Mouse (Mus musculus): Measurements from ENCODE around the gene Vars2. TPM values are rescaled to one million over a fixed set of nuclear protein-coding genes. Genes with fewer than 3 reads are reported as not detected.

Vars2 gene
- polyA plus RNA-seq, 2 experiments, result 4.0 to 7.8 TPM

DNA sequence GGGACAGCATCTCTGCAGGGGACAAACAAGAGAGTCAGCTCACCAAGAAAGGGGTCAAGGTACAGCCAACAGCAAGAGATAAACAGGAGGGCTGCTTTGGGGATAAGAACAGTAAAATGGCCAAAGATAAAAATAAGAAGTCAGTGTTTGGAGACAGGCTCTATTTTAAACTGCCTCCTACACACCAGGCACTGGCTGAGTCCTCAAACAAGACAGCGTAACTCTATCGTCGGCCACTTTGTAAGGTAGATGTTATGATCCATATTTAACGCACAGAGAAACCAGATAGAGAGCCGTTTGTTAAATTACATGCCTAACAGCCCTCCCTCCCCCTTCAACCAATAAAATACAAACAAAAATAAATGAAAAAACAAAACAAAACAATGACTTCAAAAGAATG lies 26.5 kb upstream of the Vars2 start:
- DNase-seq (ENCODE audit: low read depth in 3 of 3, low spot score in 3 of 3), result no peak
- H3K4me3 ChIP-seq (ENCODE audit: insufficient read depth in 1 of 2, low read depth in 2 of 2, low read length in 2 of 2), result no peak overlapping the region
- H3K36me3 ChIP-seq (replicated peaks; ENCODE audit: control insufficient read depth, insufficient read depth, low read depth), result no peaks in the 10 kb centered on the region
- TF ChIP-seq EP300 (IDR thresholded peaks at IDR 0.05; ENCODE audit: low read depth), result no peak
- H3K27me3 ChIP-seq (ENCODE audit: control insufficient read depth, insufficient read depth, low read length), result peaks cover 17% of the 10 kb centered on the region
- H3K27ac ChIP-seq, result no peak overlapping the region
- no peaks in the 10 kb centered on the region for H3K4me1 ChIP-seq (replicated peaks; ENCODE audit: control insufficient read depth in 2 of 2, insufficient read depth in 2 of 2, low read length in 1 of 2)
- no peaks in the 10 kb centered on the region; the same call in 1 of the 2 replicates for H3K9me3 ChIP-seq (ENCODE audit: control insufficient read depth, low read length)
- ATAC-seq (ENCODE audit: insufficient read depth), result no peak
- no peak overlapping the region for H3K9ac ChIP-seq (replicated peaks)
- H3K4me2 ChIP-seq (ENCODE audit: low read depth), result no peak overlapping the region
- 72% methylated on average over 5 of the region's 5 CpGs for WGBS (ENCODE audit: insufficient replicate concordance)

DNA sequence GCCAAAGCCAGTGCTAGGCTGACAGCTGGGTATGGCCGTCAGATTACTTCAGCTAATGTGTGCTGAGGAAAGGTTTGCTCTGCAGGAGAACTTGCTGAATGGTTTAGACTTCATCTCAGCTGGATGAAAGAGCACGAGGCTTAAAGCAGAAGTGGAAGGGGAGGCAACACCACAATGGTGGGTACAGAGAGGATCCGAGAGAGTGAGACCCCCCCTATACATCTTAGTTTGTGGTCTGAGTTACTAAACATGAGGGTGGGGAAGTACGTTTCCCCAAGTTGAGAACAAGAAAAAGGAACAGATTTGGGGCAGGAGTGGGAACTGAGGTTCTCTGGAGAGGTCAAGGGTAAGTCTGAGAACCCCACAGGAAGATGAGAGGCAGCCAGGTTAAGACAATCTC lies 25.0 kb upstream of the Vars2 start:
- Histone ChIP-seq H3K4me2 (ENCODE audit: low read depth) (no peak overlapping the region), H3K4me3 (ENCODE audit: insufficient read depth in 1 of 2, low read depth in 2 of 2, low read length in 2 of 2) (no peak overlapping the region), H3K36me3 (replicated peaks; ENCODE audit: control insufficient read depth, insufficient read depth, low read depth) (no peaks in the 10 kb centered on the region), H3K9ac (replicated peaks) (no peak overlapping the region), H3K9me3 (ENCODE audit: control insufficient read depth, low read length) (no peaks in the 10 kb centered on the region; the same call in 1 of the 2 replicates), H3K27ac (no peak overlapping the region), H3K4me1 (replicated peaks; ENCODE audit: control insufficient read depth in 2 of 2, insufficient read depth in 2 of 2, low read length in 1 of 2) (no peaks in the 10 kb centered on the region), H3K27me3 (ENCODE audit: control insufficient read depth, insufficient read depth, low read length) (peaks cover 5% of the 10 kb centered on the region)
- WGBS (ENCODE audit: insufficient replicate concordance), result 28% methylated on average over 4 of the region's 4 CpGs
- ATAC-seq (ENCODE audit: insufficient read depth), result no peak
- TF ChIP-seq CTCF (IDR thresholded peaks at IDR 0.05; ENCODE audit: low read depth) (no peak), EP300 (IDR thresholded peaks at IDR 0.05; ENCODE audit: low read depth) (no peak)
- no peak for DNase-seq (ENCODE audit: low read depth in 3 of 3, low spot score in 3 of 3)

DNA sequence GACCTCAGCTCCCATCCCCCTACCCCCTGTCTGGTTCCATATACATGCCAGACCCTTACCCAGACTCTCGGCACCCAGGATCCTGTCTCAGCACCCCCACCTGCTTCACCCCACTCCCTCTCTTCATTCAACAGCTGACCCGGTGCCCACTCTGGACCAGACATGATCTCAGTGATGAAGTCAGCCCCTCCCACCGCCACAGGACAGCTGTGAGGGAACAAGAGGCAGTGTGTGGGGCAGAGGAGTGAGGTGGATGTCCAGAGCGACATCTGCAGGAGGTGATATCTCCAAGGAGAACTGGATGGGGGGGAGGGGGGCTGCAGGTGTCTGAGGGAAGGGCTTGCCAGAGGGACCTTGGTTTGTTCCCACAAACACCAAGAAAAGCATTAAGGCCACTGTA lies 24.4 kb upstream of the Vars2 start:
- Histone ChIP-seq H3K4me3 (ENCODE audit: insufficient read depth in 1 of 2, low read depth in 2 of 2, low read length in 2 of 2) (no peak overlapping the region), H3K27me3 (ENCODE audit: control insufficient read depth, insufficient read depth, low read length) (no peaks in the 10 kb centered on the region; the same call in 1 of the 2 replicates), H3K4me2 (ENCODE audit: low read depth) (no peak overlapping the region), H3K36me3 (replicated peaks; ENCODE audit: control insufficient read depth, insufficient read depth, low read depth) (no peaks in the 10 kb centered on the region), H3K4me1 (replicated peaks; ENCODE audit: control insufficient read depth in 2 of 2, insufficient read depth in 2 of 2, low read length in 1 of 2) (no peaks in the 10 kb centered on the region), H3K27ac (no peak overlapping the region), H3K9me3 (ENCODE audit: control insufficient read depth, low read length) (no peaks in the 10 kb centered on the region; the same call in 1 of the 2 replicates), H3K9ac (replicated peaks) (no peak overlapping the region)
- 56% methylated on average over 4 of the region's 4 CpGs for WGBS (ENCODE audit: insufficient replicate concordance)
- DNase-seq (ENCODE audit: low read depth in 3 of 3, low spot score in 3 of 3) (no peak), ATAC-seq (ENCODE audit: insufficient read depth) (no peak)
- TF ChIP-seq CTCF (IDR thresholded peaks at IDR 0.05; ENCODE audit: low read depth), result no peak
- TF ChIP-seq EP300 (IDR thresholded peaks at IDR 0.05; ENCODE audit: low read depth), result no peak

DNA sequence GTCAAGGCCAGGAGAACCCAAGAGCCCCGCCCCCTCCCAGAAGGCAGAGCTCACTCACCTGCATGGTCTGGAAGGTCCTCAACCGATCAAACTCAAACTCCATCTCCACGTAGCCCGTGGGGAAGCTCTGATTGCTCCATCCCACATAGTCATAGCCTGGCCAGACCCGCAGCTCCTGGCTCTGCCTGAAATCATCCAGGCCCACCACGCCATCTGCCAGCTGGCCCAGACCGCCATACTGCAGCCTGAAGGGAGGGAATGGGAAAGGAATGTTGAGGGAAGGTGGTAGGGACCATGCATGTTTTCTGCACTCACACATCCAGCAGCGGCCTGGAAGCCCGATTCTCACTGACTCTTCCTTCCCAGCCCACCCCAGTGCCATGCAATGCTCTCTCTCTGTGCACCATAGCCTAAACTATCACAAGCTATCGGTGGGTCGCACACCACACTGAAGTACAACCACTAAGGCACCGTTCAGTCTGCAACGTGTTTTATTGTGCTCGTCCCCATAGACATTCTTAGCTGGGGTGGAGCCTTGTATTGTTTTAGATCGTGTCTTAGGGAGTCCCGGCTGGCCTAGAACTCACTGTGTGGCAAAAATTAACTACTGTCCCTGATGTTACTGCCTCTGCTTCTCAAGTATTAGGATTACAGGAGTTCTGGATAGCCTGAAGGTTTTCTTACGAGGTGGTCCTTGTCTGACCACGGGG lies 22.7 kb upstream of the Vars2 start:
- WGBS (ENCODE audit: insufficient replicate concordance), result 64% methylated on average over 18 of the region's 18 CpGs

DNA sequence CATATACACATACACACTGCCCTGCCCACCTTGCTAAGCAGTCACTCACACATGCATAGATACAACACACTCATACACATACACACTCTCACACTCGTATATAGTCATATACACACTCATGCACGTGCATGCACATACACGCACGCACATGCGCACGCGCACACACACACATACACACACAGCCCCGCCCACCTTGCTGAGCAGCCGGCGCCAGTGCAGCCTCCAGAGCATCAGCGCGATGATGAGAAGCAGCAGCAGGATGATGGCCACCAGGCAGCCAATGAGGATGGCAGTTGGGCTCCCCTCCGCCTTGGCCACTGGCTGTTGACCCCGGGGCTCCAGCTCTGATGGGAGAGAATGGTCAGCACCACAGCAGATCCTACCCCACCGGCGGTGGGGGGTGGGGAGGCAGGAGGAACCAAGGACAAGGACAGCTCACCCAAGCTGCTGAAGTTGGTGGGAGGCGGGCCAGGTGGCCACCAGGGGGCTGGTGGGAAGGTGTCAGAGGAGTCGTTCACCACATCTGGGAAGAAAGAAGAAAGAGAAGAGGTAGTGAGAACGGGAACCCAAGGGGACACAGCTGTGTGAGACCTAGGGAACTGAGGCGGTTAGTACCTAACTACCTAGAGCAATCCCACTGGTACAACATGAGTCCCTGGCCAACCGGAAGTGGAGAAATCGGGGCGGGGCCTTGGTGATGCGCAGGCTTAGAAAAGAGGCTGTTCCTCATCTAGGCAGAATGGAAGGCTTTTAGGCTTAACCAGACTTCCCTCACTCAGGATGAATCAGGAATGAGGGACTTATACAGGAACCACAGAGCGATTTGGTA lies 21.2 kb upstream of the Vars2 start:
- H3K27me3 ChIP-seq (ENCODE audit: control insufficient read depth, insufficient read depth, low read length), result no peaks in the 10 kb centered on the region
- no peak overlapping the region for H3K4me3 ChIP-seq (ENCODE audit: insufficient read depth in 1 of 2, low read depth in 2 of 2, low read length in 2 of 2)
- H3K4me1 ChIP-seq (replicated peaks; ENCODE audit: control insufficient read depth in 2 of 2, insufficient read depth in 2 of 2, low read length in 1 of 2), result no peaks in the 10 kb centered on the region
- 65% methylated on average over 25 of the region's 25 CpGs for WGBS (ENCODE audit: insufficient replicate concordance)
- TF ChIP-seq EP300 (IDR thresholded peaks at IDR 0.05; ENCODE audit: low read depth) (no peak), CTCF (IDR thresholded peaks at IDR 0.05; ENCODE audit: low read depth) (no peak; the same call in 1 of the 2 replicates)
- ATAC-seq (ENCODE audit: insufficient read depth) (no peak), DNase-seq (ENCODE audit: low read depth in 3 of 3, low spot score in 3 of 3) (no peak)
- no peaks in the 10 kb centered on the region for H3K36me3 ChIP-seq (replicated peaks; ENCODE audit: control insufficient read depth, insufficient read depth, low read depth)
- no peak overlapping the region for H3K27ac ChIP-seq
- no peaks in the 10 kb centered on the region for H3K9me3 ChIP-seq (ENCODE audit: control insufficient read depth, low read length)
- H3K9ac ChIP-seq (replicated peaks), result no peak overlapping the region
- no peak overlapping the region for H3K4me2 ChIP-seq (ENCODE audit: low read depth)

More for the DNA sequence above, 22.7 kb upstream of the Vars2 start:
- ATAC-seq (ENCODE audit: insufficient read depth), result no peak
- no peak overlapping the region for H3K27ac ChIP-seq
- DNase-seq (ENCODE audit: low read depth in 3 of 3, low spot score in 3 of 3), result no peak
- no peak overlapping the region for H3K9ac ChIP-seq (replicated peaks)
- no peaks in the 10 kb centered on the region for H3K36me3 ChIP-seq (replicated peaks; ENCODE audit: control insufficient read depth, insufficient read depth, low read depth)
- H3K27me3 ChIP-seq (ENCODE audit: control insufficient read depth, insufficient read depth, low read length), result no peaks in the 10 kb centered on the region
- TF ChIP-seq CTCF (IDR thresholded peaks at IDR 0.05; ENCODE audit: low read depth) (no peak), EP300 (IDR thresholded peaks at IDR 0.05; ENCODE audit: low read depth) (no peak)
- no peaks in the 10 kb centered on the region for H3K9me3 ChIP-seq (ENCODE audit: control insufficient read depth, low read length)
- H3K4me3 ChIP-seq (ENCODE audit: insufficient read depth in 1 of 2, low read depth in 2 of 2, low read length in 2 of 2), result no peak overlapping the region
- no peak overlapping the region for H3K4me2 ChIP-seq (ENCODE audit: low read depth)
- H3K4me1 ChIP-seq (replicated peaks; ENCODE audit: control insufficient read depth in 2 of 2, insufficient read depth in 2 of 2, low read length in 1 of 2), result no peaks in the 10 kb centered on the region
